Mouse (Mus musculus): Measurements from ENCODE around the gene Mrpl42. TPM values are rescaled to one million over a fixed set of nuclear protein-coding genes. Genes with fewer than 3 reads are reported as not detected.
A peak's percentile ranks its signal among the peaks of the same experiment; 100 is the strongest.
"Not testable (repeated sequence)": the region's sequence is repeated elsewhere in the genome, so short reads cannot be mapped to it uniquely, and the experiment has no call there.

Gene Mrpl42
- 10 to 100 TPM; 80.4 to 93.6 (median 88.5) TPM for total RNA-seq (2022)

GRCm38 (mm10) chr10:95501463-95502081, at the start of gene Mrpl42:
TSS of gene Mrpl42 (minus strand) at chr10:95501940.
- DNase-seq, result peak; percentile 79

GRCm38 (mm10) chr10:95550506-95550905, 48.8 kb upstream of the Mrpl42 start:
- no peak for DNase-seq

- DNase-seq, result not testable (repeated sequence)
These were observed 47.3 kb upstream of the Mrpl42 start for GRCm38 (mm10) chr10:95549080-95549479.

GRCm38 (mm10) chr10:95548154-95548826, 46.5 kb upstream of the Mrpl42 start:
- DNase-seq, result no peak

- DNase-seq, result no peak
These were observed 44.4 kb upstream of the Mrpl42 start for GRCm38 (mm10) chr10:95546178-95546577.

DNA sequence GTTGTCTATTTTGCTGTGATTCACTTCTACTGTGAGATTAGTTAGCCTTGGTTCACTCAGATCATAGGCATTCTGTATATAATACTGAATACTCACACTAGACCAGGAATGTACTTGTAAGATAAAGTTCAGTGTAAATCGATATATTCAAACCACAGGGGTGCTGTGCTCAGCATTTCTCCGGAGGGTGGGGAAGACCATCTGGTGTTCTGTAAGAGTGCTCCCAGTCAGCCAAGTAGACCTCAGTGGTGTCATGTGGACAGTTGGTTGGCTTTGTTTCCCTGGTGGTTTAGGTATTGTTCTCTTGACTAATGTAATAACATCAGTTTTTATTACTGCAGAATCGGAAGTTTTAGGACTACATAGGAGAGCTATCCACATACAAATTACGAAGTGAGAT, 43.3 kb upstream of the Mrpl42 start:
- no peak for DNase-seq

DNA sequence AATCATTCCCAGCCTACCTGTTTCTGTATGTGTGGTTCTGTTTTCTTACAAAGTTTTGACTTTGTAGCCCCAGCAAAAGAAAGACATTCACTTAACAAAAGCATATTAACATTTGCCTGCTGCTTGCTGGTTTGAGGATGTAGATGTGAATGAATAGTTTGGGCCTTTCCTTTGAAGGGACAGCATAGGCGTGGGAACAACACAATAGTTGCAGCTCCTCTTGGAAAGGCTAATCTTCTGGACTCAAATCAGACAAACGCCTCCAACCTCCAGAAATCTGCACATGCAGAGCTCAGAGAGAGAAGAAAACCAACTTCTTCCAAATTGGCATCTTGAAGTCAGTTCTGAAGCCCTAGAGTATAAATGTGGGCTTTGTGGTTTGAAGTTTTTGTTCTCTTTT, 42.9 kb upstream of the Mrpl42 start:
- no peak for DNase-seq

- DNase-seq, result no peak
These were observed 42.3 kb upstream of the Mrpl42 start for GRCm38 (mm10) chr10:95544004-95544403.

DNA sequence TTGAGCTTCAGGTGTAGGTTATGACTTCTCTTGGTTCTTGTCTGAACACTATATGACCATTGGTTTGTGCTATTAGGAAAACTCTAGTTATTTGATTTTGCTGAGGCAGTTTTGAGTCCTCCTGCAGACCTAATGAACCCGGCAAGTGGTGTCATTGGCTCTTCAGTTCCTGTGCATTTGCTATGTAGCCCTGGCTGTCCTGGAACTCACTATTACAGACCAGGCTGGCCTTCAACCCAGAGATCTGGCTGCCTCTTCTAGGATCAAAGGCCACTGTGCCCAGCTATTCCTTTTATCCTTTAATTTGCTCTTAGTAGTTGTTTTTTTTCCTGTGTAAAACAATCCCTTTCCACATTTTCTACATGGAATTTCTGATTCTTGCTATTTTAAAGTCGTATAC, 41.6 kb upstream of the Mrpl42 start:
- no peak for DNase-seq

GRCm38 (mm10) chr10:95542916-95543315, 41.2 kb upstream of the Mrpl42 start:
- no peak for DNase-seq

GRCm38 (mm10) chr10:95539841-95540240, 38.1 kb upstream of the Mrpl42 start:
- DNase-seq, result no peak

GRCm38 (mm10) chr10:95539260-95539659, 37.5 kb upstream of the Mrpl42 start:
- no peak for DNase-seq

DNA sequence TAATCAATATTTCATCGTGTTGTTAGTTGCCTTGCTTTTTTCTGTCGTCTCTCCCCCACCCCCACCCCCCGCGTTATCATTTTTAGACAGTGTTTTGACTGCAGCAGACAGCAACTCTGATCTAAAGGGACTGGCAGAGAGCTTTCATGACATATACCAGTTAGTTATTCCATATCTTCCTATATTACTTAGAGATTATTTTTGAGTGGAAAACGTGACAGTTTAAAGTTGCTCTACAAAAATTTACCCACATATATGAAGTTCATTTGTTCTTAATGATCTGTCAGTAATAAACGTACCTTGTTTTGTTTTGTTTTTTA, 34.4 kb upstream of the Mrpl42 start:
- no peak for DNase-seq

DNA sequence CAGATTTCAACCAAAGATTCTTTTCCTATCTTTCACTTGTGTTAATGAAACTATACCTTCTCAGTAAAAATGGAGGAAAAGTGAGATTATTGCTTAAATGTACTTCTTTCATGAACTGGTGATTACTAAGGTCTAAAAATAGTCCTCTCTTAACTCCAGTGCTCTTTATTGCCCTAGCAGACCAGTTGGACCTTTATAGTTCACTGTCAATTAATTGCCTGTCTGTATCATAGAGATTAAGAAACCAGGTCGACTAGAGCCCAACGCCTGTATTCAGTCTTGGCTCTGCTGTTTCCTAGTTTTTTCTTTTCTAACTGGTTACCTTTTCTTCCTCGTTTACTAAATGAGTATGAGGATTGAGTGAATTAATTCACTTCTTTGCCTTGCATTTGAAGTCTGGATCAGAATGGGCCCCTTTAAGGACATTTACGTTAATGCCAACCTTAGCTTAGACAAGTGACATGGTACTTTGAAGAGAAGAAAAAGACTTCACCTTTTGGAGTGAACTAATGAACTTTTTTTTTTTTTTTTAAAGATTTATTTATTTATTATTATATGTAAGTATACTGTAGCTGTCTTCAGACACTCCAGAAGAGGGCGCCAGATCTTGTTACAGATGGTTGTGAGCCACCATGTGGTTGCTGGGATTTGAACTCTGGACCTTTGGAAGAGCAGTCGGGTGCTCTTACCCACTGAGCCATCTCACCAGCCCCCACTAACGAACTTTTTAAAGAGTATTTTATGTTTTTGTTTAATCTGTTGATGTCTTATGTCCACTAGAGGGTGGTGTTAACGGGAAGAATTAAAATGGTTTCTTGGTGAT, 33.9 kb upstream of the Mrpl42 start:
- DNase-seq, result no peak

- no peak for DNase-seq
These were observed 31.6 kb upstream of the Mrpl42 start for GRCm38 (mm10) chr10:95533382-95533781.

DNA sequence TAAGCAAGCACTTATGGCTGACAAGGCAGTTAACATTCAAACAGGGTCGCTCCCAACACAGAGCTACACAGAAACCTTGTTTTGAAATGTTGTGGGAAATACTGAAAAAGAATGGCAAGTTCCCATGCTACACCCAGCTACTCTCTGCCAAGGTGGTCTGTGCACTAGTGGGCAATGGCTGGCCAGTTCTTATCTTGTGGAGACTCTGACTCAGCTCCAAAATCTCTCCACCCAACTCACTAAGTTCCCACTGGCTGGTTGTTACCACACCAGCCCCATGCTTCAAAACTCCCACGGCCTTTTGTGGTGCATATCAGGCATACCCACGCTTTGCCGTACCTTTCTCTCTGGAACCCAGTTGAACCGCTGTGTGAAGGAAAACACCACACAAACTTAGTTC, 31.2 kb upstream of the Mrpl42 start:
- DNase-seq, result no peak

GRCm38 (mm10) chr10:95530551-95531121, 28.9 kb upstream of the Mrpl42 start:
- no peak for DNase-seq

- no peak for DNase-seq
These were observed 24.9 kb upstream of the Mrpl42 start for GRCm38 (mm10) chr10:95526495-95527122.

DNA sequence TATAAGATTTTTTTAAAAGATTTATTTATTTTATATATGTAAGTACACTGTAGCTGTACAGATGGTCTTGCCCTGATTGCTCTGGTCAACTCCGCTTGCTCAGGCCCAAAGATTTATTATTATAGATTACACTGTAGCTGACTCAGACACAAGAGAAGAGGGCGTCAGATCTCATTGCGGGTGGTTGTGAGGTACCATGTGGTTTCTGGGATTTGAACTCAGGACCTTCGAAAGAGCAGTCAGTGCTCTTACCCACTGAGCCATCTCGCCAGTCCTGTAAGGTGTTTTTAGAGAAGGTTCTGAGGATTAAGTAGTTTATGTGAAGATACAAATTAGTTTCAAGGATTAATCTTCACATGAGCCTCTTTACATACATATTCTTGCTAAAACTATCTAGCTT, 24.1 kb upstream of the Mrpl42 start:
- DNase-seq, result no peak

DNA sequence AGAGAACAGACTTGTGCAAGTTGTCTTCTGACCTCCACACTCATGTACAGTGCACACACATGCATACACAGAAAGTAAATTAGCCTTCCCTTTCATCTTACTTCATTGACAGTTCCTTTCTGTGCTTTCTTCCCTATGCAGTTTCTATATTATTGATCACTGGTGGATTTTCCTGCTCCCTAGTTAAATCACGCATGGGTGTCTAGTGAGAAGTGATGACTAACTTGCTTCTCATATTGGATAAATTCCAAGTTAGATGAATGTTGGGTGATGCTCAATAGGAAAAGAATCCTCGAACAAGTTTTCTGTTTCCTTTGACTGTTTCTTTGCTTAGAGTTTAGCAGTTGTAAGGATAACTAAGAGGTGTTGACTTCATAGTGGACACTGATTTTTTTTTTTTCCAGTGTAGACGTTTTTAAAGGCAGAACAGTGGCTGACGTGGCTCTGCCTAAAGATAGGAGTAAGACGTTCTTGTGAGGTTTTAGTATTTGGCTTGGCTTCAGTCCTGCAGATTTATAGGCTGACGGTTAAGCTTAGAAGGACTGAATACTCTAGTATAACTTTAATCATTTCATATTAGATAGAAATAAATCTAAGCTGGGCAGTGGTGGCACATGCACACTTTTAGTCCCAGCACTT, 23.4 kb upstream of the Mrpl42 start:
- DNase-seq, result no peak

- no peak for DNase-seq
These were observed 15.9 kb upstream of the Mrpl42 start for GRCm38 (mm10) chr10:95517656-95518055.

DNA sequence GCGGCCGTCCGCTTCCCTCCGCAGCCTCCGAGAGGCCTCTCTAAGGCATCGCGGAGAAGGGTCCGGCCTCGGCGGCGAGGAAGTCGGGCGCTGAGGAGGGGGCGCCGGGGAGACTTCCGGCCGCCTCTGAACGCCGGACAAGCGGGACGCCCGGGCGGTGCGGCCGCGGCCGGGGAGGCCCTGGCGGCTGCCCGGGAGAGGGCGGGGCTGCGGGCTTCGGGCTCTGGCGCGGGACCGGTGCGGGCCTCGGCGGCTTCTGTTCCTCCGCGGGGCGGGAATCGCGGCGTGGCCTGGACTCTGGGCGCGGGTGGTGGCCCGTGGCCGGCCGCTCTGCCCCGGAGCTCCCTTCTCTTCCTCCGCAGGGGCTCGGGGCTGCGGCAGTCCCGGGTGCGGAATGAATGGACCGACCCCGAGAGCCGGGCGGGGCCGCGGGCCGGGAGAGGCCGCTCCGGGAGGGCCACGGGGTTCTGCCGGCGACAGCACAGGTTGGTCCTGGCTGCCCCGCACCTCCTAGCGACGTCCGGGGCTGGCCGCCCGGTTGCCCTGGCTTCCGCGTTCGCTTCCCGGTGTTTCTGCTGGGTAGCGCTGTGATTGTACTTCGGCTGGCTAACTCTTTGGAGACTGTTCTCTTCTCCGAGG, 13.7 kb upstream of the Mrpl42 start:
- peak; percentile 33 for DNase-seq
